Mouse (Mus musculus): ENCODE data around the gene Crybg2.

The Crybg2 gene

GRCm38 (mm10) chr4:134094004-134094564 lies 33.5 kb downstream of the Crybg2 start:
- DNase-seq (ENCODE audit: low spot score in 2 of 2), result no peak

- DNase-seq (ENCODE audit: low spot score in 2 of 2), result no peak
These were observed 34.4 kb downstream of the Crybg2 start, which contains the start of gene Cd52 for GRCm38 (mm10) chr4:134094923-134095547. Gene Cd52, minus strand, starts transcription at chr4:134095082.

DNA sequence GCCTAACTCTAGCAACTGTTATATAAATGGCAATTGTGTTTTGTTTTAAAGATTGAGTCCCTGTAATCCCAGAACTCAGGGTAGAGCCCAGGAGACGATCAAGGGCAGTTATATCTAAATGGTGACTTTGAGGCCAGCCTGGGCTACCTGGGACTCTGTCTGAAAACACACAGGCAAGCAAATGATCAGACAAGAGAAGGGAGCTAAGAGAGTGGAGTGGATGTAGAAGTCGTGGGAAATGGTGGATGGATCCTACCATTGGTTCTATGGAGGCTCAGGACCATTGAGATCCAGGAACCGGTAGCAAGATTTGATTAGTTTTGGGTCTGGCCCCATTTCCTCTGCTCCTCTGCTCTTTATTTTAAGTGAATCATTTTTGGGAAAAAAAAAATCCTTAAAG lies 35.5 kb downstream of the Crybg2 start:
- DNase-seq (ENCODE audit: low spot score in 2 of 2), result no peak

DNA sequence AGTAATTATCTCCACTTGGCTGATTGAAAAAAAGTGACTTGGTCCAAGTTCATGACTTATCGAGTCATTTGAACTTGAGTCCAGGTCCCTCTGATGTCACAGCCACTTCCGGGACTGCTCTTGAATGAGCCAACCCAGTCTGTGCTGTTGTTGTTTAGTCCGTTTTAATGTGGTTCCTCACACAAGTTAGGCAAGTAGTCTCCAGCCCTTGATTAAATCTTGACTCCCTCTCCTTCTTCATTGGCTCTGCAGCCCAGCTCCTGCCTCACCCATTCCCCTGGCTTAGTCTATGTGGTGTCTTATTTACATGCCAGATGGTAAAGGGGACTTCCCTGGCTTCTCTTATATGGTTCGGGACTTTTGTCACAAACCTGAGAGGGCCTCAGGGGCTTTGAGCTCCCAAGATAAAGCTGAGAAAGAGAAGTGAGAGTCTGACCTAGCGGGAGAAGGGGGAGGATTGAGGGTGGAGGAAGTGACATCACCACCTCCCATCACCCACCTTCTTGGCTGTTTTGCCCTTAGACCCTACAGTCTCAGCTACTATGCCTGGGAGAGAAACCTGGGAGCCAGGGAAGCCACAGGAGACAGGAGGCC lies 36.5 kb downstream of the Crybg2 start:
- no peak for DNase-seq (ENCODE audit: low spot score in 2 of 2)

DNA sequence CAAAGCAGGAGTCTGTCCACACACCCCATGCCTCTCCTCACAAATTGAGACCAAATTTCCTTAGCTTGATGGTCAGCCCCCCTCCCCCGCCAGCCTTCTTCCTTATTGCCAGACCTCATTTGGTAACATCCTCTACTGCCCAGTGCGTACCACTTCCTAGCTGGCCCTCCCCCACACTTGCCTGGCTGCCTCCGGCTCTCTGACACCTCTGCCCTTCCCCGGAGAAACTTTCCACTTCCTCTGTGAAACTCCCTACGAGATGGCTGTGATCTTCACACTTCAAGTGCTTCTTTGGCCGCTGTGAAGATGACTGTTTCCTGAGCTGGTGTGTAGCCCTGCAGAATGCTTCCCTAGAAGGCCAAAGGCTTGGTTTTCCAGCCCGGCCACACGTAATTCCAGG lies 38.0 kb downstream of the Crybg2 start:
- no peak for DNase-seq (ENCODE audit: low spot score in 2 of 2)

GRCm38 (mm10) chr4:134100245-134100644 lies 39.6 kb downstream of the Crybg2 start:
- no peak for DNase-seq (ENCODE audit: low spot score in 2 of 2)

GRCm38 (mm10) chr4:134101979-134102741 lies 41.5 kb downstream of the Crybg2 start, which contains the start of gene Ubxn11:
Gene Ubxn11, plus strand, starts transcription at chr4:134102570.
- DNase-seq (ENCODE audit: low spot score in 2 of 2), result peak; percentile 92 to 93

DNA sequence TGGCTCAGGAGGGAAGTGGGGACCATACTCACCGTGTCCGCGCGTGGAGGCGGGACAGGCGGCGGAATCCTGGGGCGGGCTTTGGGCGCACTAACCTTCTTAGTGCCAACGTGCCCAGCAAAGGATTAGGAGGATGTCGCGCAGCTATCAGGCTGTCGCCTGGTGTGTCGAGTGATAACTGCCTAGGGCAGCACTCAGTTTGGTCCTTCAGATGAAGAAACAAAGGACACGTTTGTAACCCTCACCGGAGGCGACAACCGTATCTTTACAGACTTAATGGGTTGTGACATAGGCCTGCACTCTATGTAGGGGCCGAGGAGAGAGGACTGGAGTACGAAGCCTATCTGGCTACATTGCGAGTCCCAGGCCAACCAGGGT lies 42.1 kb downstream of the Crybg2 start:
- DNase-seq (ENCODE audit: low spot score in 2 of 2), result no peak

GRCm38 (mm10) chr4:134106105-134106504 lies 45.5 kb downstream of the Crybg2 start:
- DNase-seq (ENCODE audit: low spot score in 2 of 2), result no peak

- peak; percentile 77 to 84 for DNase-seq (ENCODE audit: low spot score in 2 of 2)
These were observed 47.1 kb downstream of the Crybg2 start for GRCm38 (mm10) chr4:134107730-134108129.

DNA sequence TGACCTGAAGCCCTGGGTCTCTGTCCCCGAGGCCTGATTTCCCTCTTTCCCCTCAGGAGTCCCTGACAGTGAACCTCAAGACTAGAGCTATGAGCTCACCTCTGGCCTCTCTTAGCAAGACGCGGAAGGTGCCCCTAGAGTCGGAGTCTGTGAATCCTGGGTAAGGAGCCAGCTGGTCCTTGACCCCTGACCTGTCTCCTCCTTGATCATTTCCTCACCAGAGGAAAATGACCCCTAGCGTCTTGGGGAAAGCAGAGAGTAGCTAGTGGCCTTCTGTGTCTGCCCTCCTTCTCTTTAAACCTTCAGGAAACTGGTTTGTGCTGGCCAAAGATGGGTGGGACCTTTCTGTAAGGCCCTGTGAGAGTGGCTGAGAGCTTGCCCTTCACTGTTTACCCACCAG lies 47.6 kb downstream of the Crybg2 start:
- no peak for DNase-seq (ENCODE audit: low spot score in 2 of 2)

GRCm38 (mm10) chr4:134110653-134111052 lies 50.0 kb downstream of the Crybg2 start:
- DNase-seq (ENCODE audit: low spot score in 2 of 2), result no peak

- DNase-seq (ENCODE audit: low spot score in 2 of 2), result no peak
These were observed 51.8 kb downstream of the Crybg2 start for GRCm38 (mm10) chr4:134112403-134112802.

DNA sequence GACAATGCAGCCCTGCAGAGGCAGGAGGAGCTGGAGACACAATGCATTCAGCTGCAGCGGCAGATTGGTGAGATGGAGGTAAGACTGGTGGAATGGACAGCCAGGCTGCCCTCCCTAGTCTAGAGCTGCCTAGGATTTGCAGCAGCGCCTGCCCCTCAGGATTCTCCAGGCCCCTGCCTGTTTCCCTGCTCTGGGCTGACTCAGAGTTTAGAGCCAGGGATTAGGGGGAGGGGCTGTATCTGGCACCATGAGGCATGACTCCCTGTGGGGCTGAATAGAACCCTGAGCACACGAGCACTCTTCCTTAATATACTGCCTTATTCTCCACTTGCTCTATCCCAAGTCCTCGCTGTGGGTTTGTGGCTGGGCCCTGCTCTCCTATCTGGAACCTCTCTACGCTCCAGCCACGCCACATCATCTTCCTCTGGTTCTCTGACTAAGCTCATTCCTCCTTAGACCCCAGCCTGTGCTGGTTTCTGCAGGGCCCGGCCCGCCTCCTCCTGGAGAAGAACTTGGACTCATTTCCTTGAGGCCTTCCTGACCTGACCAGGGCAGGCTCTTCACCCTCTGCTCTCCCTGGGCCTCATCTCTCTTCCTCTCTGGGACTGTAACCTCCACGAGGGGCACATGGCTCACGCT lies 52.9 kb downstream of the Crybg2 start:
- DNase-seq (ENCODE audit: low spot score in 2 of 2), result no peak

DNA sequence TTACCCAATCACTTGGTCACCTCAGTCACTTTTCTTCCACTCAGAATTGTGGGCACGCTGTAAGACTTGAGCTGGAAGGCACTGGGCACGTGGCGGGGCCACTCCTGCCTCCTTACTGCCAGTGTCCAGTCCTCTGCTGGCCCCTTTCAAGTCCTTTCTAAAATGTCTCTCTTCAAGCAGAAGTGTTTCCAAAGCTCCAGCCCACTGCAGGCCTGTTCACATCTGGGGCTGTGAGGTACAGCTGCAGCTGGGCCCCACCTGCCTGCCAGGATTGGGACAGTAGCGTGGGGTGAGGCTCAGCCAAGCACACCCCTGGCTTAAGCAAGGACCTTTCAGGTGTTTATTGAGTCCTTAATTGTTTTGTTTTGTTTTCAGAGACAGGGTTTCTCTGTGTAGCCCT lies 53.4 kb downstream of the Crybg2 start:
- DNase-seq (ENCODE audit: low spot score in 2 of 2), result no peak

- DNase-seq (ENCODE audit: low spot score in 2 of 2), result no peak
These were observed 54.9 kb downstream of the Crybg2 start for GRCm38 (mm10) chr4:134115215-134116144.

DNA sequence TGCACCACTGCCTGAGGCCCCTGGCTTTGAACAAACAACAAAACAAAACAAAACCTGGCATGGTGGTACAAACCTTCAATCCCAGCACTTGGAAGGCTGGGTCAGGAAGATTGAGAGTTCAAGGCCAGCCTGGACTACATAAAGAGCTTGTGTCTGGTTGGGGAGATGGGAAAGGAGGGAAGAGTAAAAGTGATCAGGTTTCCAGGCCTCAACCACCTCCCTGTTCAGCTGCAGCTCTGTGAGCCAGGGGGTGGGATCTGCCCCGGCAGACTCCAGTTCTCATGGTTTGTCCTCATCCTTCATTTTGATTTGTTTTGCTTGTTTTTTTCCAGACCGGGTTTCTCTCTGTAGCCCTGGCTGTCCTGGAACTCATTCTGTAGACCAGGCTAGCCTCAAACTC lies 55.9 kb downstream of the Crybg2 start:
- DNase-seq (ENCODE audit: low spot score in 2 of 2), result no peak

DNA sequence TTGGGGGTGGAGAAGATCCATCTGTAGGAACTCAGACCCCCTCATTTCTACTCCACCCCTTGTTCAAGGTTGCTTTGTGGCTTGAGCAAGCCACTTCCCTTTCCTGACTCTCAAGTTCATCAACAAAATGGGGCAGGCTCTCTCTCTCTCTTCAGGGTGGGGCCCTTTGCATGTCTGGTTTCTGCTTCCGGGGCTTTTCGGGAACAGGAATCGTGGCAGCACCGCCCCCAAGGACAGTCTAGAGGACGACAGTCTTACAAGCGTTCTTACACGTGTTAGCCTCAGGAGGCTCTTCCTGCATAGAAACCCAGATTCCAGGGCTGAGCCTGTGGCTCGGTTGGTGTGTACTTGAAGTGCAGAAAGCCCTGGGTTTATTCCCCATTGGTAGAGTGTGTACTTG lies 56.4 kb downstream of the Crybg2 start:
- DNase-seq (ENCODE audit: low spot score in 2 of 2), result no peak

DNA sequence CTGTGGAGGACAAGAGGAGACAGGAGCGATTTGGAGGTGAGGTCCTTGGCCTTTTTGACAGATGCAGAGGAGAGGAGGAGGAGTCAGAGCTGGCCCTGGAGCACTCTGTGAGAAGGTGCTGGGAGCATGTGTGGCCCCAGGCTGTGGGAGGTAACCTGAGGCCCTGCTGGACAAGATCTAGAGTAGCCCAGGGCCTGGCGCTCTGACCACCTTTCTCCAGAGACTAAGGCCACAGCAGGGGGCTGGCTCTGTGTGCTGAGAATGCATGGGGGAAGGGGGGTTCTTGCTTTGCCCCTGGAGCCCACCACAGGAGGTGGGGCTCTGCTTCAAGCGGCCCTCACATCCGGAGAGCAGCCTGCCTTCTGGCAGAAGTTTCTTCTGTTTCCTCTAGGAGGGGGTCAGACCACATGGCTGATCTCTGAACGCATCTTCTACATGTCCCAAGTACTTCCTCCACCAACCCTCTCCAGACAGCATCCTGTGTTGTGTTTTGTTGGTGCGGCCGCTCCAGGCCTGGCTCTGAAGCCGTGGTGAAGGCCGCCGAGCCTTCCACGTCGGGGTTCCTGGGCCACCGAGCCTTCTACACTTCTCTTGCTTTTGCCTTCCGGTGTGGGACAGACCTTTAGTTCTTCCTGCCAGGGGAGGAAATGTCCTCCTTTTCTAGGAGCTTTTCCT lies 57.6 kb downstream of the Crybg2 start:
- DNase-seq (ENCODE audit: low spot score in 2 of 2), result no peak

DNA sequence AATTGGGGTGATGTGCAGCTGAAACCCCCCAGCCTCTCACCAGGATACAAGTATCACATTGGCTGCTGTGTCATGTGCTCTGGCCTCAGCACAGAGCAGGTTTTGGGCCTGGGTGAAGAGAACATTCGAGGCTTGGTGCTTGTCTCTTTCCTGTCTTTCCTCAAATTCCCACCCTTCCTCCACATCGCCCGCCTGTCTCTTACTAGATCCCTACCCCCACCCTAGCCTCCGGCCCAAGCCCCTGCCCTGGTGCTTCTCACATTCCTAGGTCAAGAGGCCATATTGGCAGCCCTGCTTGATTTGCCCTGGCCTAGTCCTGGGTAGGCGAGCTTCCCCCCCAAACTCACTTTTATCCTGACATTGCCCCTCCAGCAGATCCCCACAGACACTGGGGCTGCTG lies 58.4 kb downstream of the Crybg2 start:
- DNase-seq (ENCODE audit: low spot score in 2 of 2), result no peak

All from right cerebral cortex, postnatal 36 days (tissue).